Mouse (Mus musculus): Measurements from ENCODE around the gene Ssr2. TPM values are rescaled to one million over a fixed set of nuclear protein-coding genes. Genes with fewer than 3 reads are reported as not detected.

Ssr2 gene
- total RNA-seq, 2 experiments from 2014 or later, result 41.1 to 54.8 TPM

GRCm38 (mm10) chr3:88619113-88620097 is 43.7 kb downstream of the Ssr2 start:
- no peak for TF ChIP-seq CTCF (IDR thresholded peaks at IDR 0.05)
- Histone ChIP-seq H3K27ac (peak overlapping the region; percentile 95), H3K4me3 (peak overlapping the region; percentile 89)
- intact Hi-C loops (cut with DNase I), result no loop called here
- DNase-seq, result peak; percentile 75

GRCm38 (mm10) chr3:88620146-88620991 is 44.7 kb downstream of the Ssr2 start:
- no peak for DNase-seq
- H3K4me3 ChIP-seq, result peak overlapping the region; percentile 89
- intact Hi-C loops (cut with DNase I), result no loop called here
- TF ChIP-seq CTCF (IDR thresholded peaks at IDR 0.05), result no peak
- H3K27ac ChIP-seq, result peak overlapping the region; percentile 95

- no peak for TF ChIP-seq CTCF (IDR thresholded peaks at IDR 0.05)
- Histone ChIP-seq H3K4me3 (peak overlapping the region; percentile 89), H3K27ac (peak overlapping the region; percentile 95)
- intact Hi-C loops (cut with DNase I), result no loop called here
- peak; percentile 86 for DNase-seq
Observed at GRCm38 (mm10) chr3:88620992-88621536, 45.4 kb downstream of the Ssr2 start.

GRCm38 (mm10) chr3:88621537-88622112 is 45.9 kb downstream of the Ssr2 start:
- intact Hi-C loops (cut with DNase I), result no loop called here
- DNase-seq, result peak; percentile 77
- H3K4me3 ChIP-seq, result peak overlapping the region; percentile 89
- TF ChIP-seq CTCF (IDR thresholded peaks at IDR 0.05), result no peak
- H3K27ac ChIP-seq, result peak overlapping the region; percentile 95

GRCm38 (mm10) chr3:88622113-88622940 is 46.7 kb downstream of the Ssr2 start:
- H3K4me3 ChIP-seq, result peak overlapping the region; percentile 89
- H3K27ac ChIP-seq, result peak overlapping the region; percentile 95
- peak; percentile 72 for DNase-seq
- no peak for TF ChIP-seq CTCF (IDR thresholded peaks at IDR 0.05)
- intact Hi-C loops (cut with DNase I), result no loop called here

GRCm38 (mm10) chr3:88622941-88623345 is 47.3 kb downstream of the Ssr2 start:
- Histone ChIP-seq H3K4me3 (peak overlapping the region; percentile 89), H3K27ac (peak overlapping the region; percentile 95)
- TF ChIP-seq CTCF (IDR thresholded peaks at IDR 0.05), result no peak
- no peak for DNase-seq
- intact Hi-C loops (cut with DNase I), result no loop called here

- H3K4me3 ChIP-seq, result peak overlapping the region; percentile 89
- intact Hi-C loops (cut with DNase I), result no loop called here
- H3K27ac ChIP-seq, result peak overlapping the region; percentile 95
- no peak for TF ChIP-seq CTCF (IDR thresholded peaks at IDR 0.05)
- DNase-seq, result no peak
Observed at GRCm38 (mm10) chr3:88623346-88624135, 47.9 kb downstream of the Ssr2 start.

GRCm38 (mm10) chr3:88624324-88624723 is 48.6 kb downstream of the Ssr2 start:
- intact Hi-C loops (cut with DNase I), result no loop called here
- no peak for DNase-seq
- Histone ChIP-seq H3K27ac (peak overlapping the region; percentile 95), H3K4me3 (peak overlapping the region; percentile 89)
- TF ChIP-seq CTCF (IDR thresholded peaks at IDR 0.05), result no peak

GRCm38 (mm10) chr3:88624951-88625350 is 49.3 kb downstream of the Ssr2 start:
- Histone ChIP-seq H3K4me3 (peak overlapping the region; percentile 89), H3K27ac (peak overlapping the region; percentile 95)
- DNase-seq, result peak; percentile 59
- intact Hi-C loops (cut with DNase I), result no loop called here
- TF ChIP-seq CTCF (IDR thresholded peaks at IDR 0.05), result no peak

GRCm38 (mm10) chr3:88625531-88625930 is 49.9 kb downstream of the Ssr2 start:
- peak overlapping the region; percentile 95 for H3K27ac ChIP-seq
- intact Hi-C loops (cut with DNase I), result no loop called here
- TF ChIP-seq CTCF (IDR thresholded peaks at IDR 0.05), result no peak
- DNase-seq, result no peak
- H3K4me3 ChIP-seq, result peak overlapping the region; percentile 89

- TF ChIP-seq CTCF (IDR thresholded peaks at IDR 0.05), result no peak
- no peak for DNase-seq
- peak overlapping the region; percentile 89 for H3K4me3 ChIP-seq
- intact Hi-C loops (cut with DNase I), result no loop called here
- H3K27ac ChIP-seq, result peak overlapping the region; percentile 95
Observed at GRCm38 (mm10) chr3:88626316-88626715, 50.6 kb downstream of the Ssr2 start.

All from gastrocnemius, adult 2 months (tissue).